Mouse (Mus musculus) embryonic facial prominence, embryonic 14.5 days (tissue): ENCODE measurements around the gene Zbtb1. TPM values are rescaled to one million over a fixed set of nuclear protein-coding genes. Genes with fewer than 3 reads are reported as not detected.

Source experiments
- ATAC-seq: fragments of 200-750 bp; cut with Nextera tagmentation; 2 replicates; pipeline ENCODE4 v1.8.0; 2017; ENCODE audit warnings: low read depth, moderate number of reproducible peaks, moderate TSS enrichment
- DNase-seq: peaks from one replicate; pipeline ENCODE4 v3.0.0-alpha.2; 2015; ENCODE audit warnings: low spot score
- H3K27ac ChIP-seq: fragments of 300-500 bp; sonication (generic); replicated peaks from 2 replicates; pipeline ENCODE4 v1.5.1; 2014; ENCODE audit warnings: low read depth, mild to moderate bottlenecking, low read length, moderate library complexity
- H3K27me3 ChIP-seq: fragments of 300-500 bp; sonication (generic); replicated peaks from 2 replicates; pipeline ENCODE4 v1.6.1; 2014; ENCODE audit warnings: low read length; ENCODE audit not compliant: control insufficient read depth, insufficient read depth
- H3K36me3 ChIP-seq: fragments of 300-500 bp; sonication (generic); 2 replicates; pipeline ENCODE4 v1.6.1; 2014; ENCODE audit warnings: low read length, mixed read lengths; ENCODE audit not compliant: control insufficient read depth, insufficient read depth
- H3K4me1 ChIP-seq: fragments of 300-500 bp; sonication (generic); 2 replicates; pipeline ENCODE4 v1.6.1; 2014; ENCODE audit warnings: antibody characterized with exemption, low read length; ENCODE audit not compliant: control insufficient read depth, insufficient read depth
- H3K4me2 ChIP-seq: fragments of 300-500 bp; sonication (generic); 2 replicates; pipeline ENCODE4 v1.6.1; 2014; ENCODE audit warnings: low read depth, mild to moderate bottlenecking, low read length, moderate library complexity, mixed read lengths
- H3K4me3 ChIP-seq: fragments of 300-500 bp; sonication (generic); 2 replicates; pipeline ENCODE4 v1.5.1; 2014; ENCODE audit warnings: low read depth, mild to moderate bottlenecking, low read length
- H3K9ac ChIP-seq: fragments of 300-500 bp; sonication (generic); 2 replicates; pipeline ENCODE4 v1.6.1; 2014; ENCODE audit warnings: low read depth, mild to moderate bottlenecking, low read length, moderate library complexity, mixed read lengths
- H3K9me3 ChIP-seq: fragments of 300-500 bp; sonication (generic); 2 replicates; pipeline ENCODE4 v1.6.1; 2016; ENCODE audit warnings: low read length; ENCODE audit not compliant: control insufficient read depth
- WGBS: fragments of 180-500 bp; shearing (Covaris S2); extraction: QIAGEN DNeasy Blood & Tissue Kit; methylation state at CpG from one replicate; pipeline ENCODE4 v1.1.7; 2014; 5-methylcytosine and 5-hydroxymethylcytosine counted together
- polyA plus RNA-seq: library from polyadenylated mRNA; unstranded; fragments of >200 nt; fragmentation: Nextera tagmentation; extraction: Ambion mirVana; gene quantifications from 2 replicates; pipeline ENCODE4 v1.2.1, GENCODE M21; 2014

The Zbtb1 gene
- polyA plus RNA-seq, 1 experiment from 2014 or later, result 9.8 TPM

- Histone ChIP-seq H3K27me3 (no peaks in the 10 kb centered on the region), H3K9me3 (no peaks in the 10 kb centered on the region), H3K9ac (no peak overlapping the region), H3K4me1 (no peaks in the 10 kb centered on the region), H3K36me3 (0 out of 2 replicates have a peak, but pooled peaks cover 4% of the 10 kb centered on the region), H3K27ac (no peak overlapping the region), H3K4me3 (no peak overlapping the region), H3K4me2 (no peak overlapping the region)
- 6% methylated on average over 4 of the region's 4 CpGs for WGBS
- ATAC-seq, result no peak
- peak; percentile 68 for DNase-seq
Observed at GRCm38 (mm10) chr12:76341080-76341479, 29.0 kb upstream of the Zbtb1 start.

- no peak for ATAC-seq
- WGBS, result 71% methylated on average over 5 of the region's 6 CpGs
Observed at GRCm38 (mm10) chr12:76345759-76346455, 24.2 kb upstream of the Zbtb1 start.

GRCm38 (mm10) chr12:76349680-76350220 lies 20.3 kb upstream of the Zbtb1 start:
- peaks cover 46% of the 10 kb centered on the region for H3K36me3 ChIP-seq
- WGBS, result 48% methylated on average over 8 of the region's 8 CpGs
- DNase-seq (peak; percentile 61), ATAC-seq (peak; percentile 78)
- no peak overlapping the region for H3K4me2 ChIP-seq
- no peak overlapping the region for H3K27ac ChIP-seq
- no peaks in the 10 kb centered on the region for H3K9me3 ChIP-seq
- H3K9ac ChIP-seq, result no peak overlapping the region
- no peak overlapping the region for H3K4me3 ChIP-seq
- H3K27me3 ChIP-seq, result no peaks in the 10 kb centered on the region
- no peaks in the 10 kb centered on the region for H3K4me1 ChIP-seq

More at GRCm38 (mm10) chr12:76345759-76346455, 24.2 kb upstream of the Zbtb1 start:
- H3K9me3 ChIP-seq, result no peaks in the 10 kb centered on the region
- no peak overlapping the region for H3K4me3 ChIP-seq
- no peaks in the 10 kb centered on the region for H3K27me3 ChIP-seq
- no peaks in the 10 kb centered on the region for H3K4me1 ChIP-seq
- H3K36me3 ChIP-seq, result peaks cover 34% of the 10 kb centered on the region
- DNase-seq, result peak; percentile 49
- H3K9ac ChIP-seq, result no peak overlapping the region
- no peak overlapping the region for H3K4me2 ChIP-seq
- no peak overlapping the region for H3K27ac ChIP-seq

- no peaks in the 10 kb centered on the region for H3K36me3 ChIP-seq
- no peak overlapping the region for H3K4me2 ChIP-seq
- H3K27me3 ChIP-seq, result no peaks in the 10 kb centered on the region
- no peak overlapping the region for H3K4me3 ChIP-seq
- no peaks in the 10 kb centered on the region for H3K4me1 ChIP-seq
- H3K9ac ChIP-seq, result no peak overlapping the region
- 47% methylated on average over 1 of the region's 1 CpGs for WGBS
- no peak overlapping the region for H3K27ac ChIP-seq
- no peak for DNase-seq
- ATAC-seq, result no peak
- no peaks in the 10 kb centered on the region for H3K9me3 ChIP-seq
Observed at GRCm38 (mm10) chr12:76360868-76361267, 9.2 kb upstream of the Zbtb1 start.

GRCm38 (mm10) chr12:76361405-76362302 lies 8.4 kb upstream of the Zbtb1 start:
- no peaks in the 10 kb centered on the region for H3K4me1 ChIP-seq
- H3K27ac ChIP-seq, result peak overlapping the region; percentile 33; the same call in 1 of the 2 replicates
- H3K9ac ChIP-seq, result no peak overlapping the region
- no peak overlapping the region for H3K4me3 ChIP-seq
- DNase-seq (peak; percentile 29), ATAC-seq (peak; percentile 44; the same call in 1 of the 2 replicates)
- WGBS, result 46% methylated on average over 9 of the region's 9 CpGs
- H3K9me3 ChIP-seq, result no peaks in the 10 kb centered on the region
- no peak overlapping the region for H3K4me2 ChIP-seq
- H3K36me3 ChIP-seq, result no peaks in the 10 kb centered on the region
- no peaks in the 10 kb centered on the region for H3K27me3 ChIP-seq

GRCm38 (mm10) chr12:76362303-76362676 lies 7.8 kb upstream of the Zbtb1 start:
- Histone ChIP-seq H3K27ac (no peak overlapping the region), H3K27me3 (no peaks in the 10 kb centered on the region), H3K9me3 (no peaks in the 10 kb centered on the region), H3K36me3 (no peaks in the 10 kb centered on the region), H3K9ac (no peak overlapping the region), H3K4me1 (peaks cover 5% of the 10 kb centered on the region; the same call in 1 of the 2 replicates), H3K4me3 (no peak overlapping the region), H3K4me2 (no peak overlapping the region)
- whole genome bisulfite sequencing, result 78% methylated on average over 9 of the region's 9 CpGs
- ATAC-seq (no peak), DNase-seq (no peak)

GRCm38 (mm10) chr12:76366276-76366675 lies 3.8 kb upstream of the Zbtb1 start:
- DNase-seq, result no peak
- WGBS, result 84% methylated on average over 3 of the region's 3 CpGs
- no peaks in the 10 kb centered on the region for H3K9me3 ChIP-seq
- H3K4me1 ChIP-seq, result peaks cover 15% of the 10 kb centered on the region
- H3K4me3 ChIP-seq, result no peak overlapping the region
- no peaks in the 10 kb centered on the region for H3K36me3 ChIP-seq
- no peak overlapping the region for H3K27ac ChIP-seq
- no peak for ATAC-seq
- H3K9ac ChIP-seq, result no peak overlapping the region
- no peaks in the 10 kb centered on the region for H3K27me3 ChIP-seq
- no peak overlapping the region for H3K4me2 ChIP-seq

- Histone ChIP-seq H3K4me3 (peak overlapping the region; percentile 99), H3K4me2 (peak overlapping the region; percentile 82), H3K27ac (peak overlapping the region; percentile 35; the same call in 1 of the 2 replicates), H3K36me3 (no peaks in the 10 kb centered on the region), H3K4me1 (peaks cover 23% of the 10 kb centered on the region), H3K9ac (peak overlapping the region; percentile 99), H3K27me3 (no peaks in the 10 kb centered on the region), H3K9me3 (no peaks in the 10 kb centered on the region)
- 21% methylated on average over 14 of the region's 14 CpGs for WGBS
- DNase-seq (peak; percentile 65), ATAC-seq (no peak)
Observed at GRCm38 (mm10) chr12:76367096-76367995, 2.7 kb upstream of the Zbtb1 start.
